Mouse (Mus musculus) kidney, adult 10 weeks (tissue): Measurements from ENCODE around the gene Ywhag. TPM values are rescaled to one million over a fixed set of nuclear protein-coding genes. Genes with fewer than 3 reads are reported as not detected.

ENCODE experiments used
- polyA plus RNA-seq: library from polyadenylated mRNA; stranded (reverse); fragments of 350-450 nt; fragmentation: Illumina TruSeq; extraction: RNeasy Lipid Tissue Mini Kit (QIAGEN cat#74804); gene quantifications from one replicate; pipeline ENCODE4 v1.2.3, GENCODE M21; 2014; ENCODE audit warnings: low read depth, low replicate concordance

The Ywhag gene
- 44.8 TPM for polyA plus RNA-seq

GRCm38 (mm10) chr5:135934481-135935175 is at the start of gene Ywhag:
Gene Ywhag, minus strand, starts transcription at chr5:135934616.

GRCm38 (mm10) chr5:135979904-135980303 is 45.5 kb upstream of the Ywhag start, which contains the start of gene Zp3:
Gene Zp3, plus strand, starts transcription at chr5:135980099.

DNA sequence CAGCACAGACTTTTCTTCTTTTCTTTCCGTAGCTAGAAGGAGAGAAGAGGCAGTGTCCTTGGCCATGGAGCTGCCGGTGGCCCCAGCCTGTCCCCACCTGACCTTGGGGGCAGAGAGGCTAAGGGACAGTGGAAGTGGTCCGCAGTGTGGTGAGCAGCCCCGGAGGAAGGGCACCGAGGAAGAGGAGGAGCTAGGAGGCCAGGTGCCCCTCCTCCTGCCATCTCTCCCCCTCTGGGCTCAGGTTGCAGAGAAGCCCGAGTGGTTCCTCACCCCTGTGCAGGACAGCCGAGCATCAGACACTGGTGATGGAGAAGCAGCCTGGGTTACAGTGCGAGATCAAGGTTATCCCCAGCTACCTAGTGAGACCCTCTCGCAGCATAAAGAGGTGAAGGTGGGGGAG is 39.9 kb upstream of the Ywhag start, which contains the start of gene Ssc4d:
TSS of gene Ssc4d (minus strand) at position 167 of the 400 bp plus-strand sequence.

GRCm38 (mm10) chr5:135887675-135888102 is 46.7 kb downstream of the Ywhag start, which contains the start of gene Hspb1:
Gene Hspb1, plus strand, starts transcription at chr5:135887919.

Other genes with a start within 250 kb of the Ywhag start
- 10.0 TPM for gene Tmem120a, start 190.2 kb downstream of the Ywhag start, polyA plus RNA-seq
- not detected for gene Styxl1, start 156.2 kb downstream of the Ywhag start, polyA plus RNA-seq
- gene Mdh2, start 156.1 kb downstream of the Ywhag start, polyA plus RNA-seq, result 72.0 TPM
- not detected for gene Srrm3, start 127.7 kb downstream of the Ywhag start, polyA plus RNA-seq
- not detected for gene Hspb1, start 46.7 kb downstream of the Ywhag start, polyA plus RNA-seq
- 0.40 TPM for gene Ssc4d, start 39.9 kb upstream of the Ywhag start, polyA plus RNA-seq
- gene Zp3, start 45.5 kb upstream of the Ywhag start, polyA plus RNA-seq, result not detected
- gene Dtx2, start 60.2 kb upstream of the Ywhag start, polyA plus RNA-seq, result 0.16 TPM
- 0.36 TPM for gene Upk3b, start 103.9 kb upstream of the Ywhag start, polyA plus RNA-seq
- gene Upk3bl, start 119.9 kb upstream of the Ywhag start, polyA plus RNA-seq, result not detected
- 0.32 TPM for gene Rasa4, start 149.3 kb upstream of the Ywhag start, polyA plus RNA-seq
- 5.5 TPM for gene Polr2j, start 182.0 kb upstream of the Ywhag start, polyA plus RNA-seq
- gene Lrwd1, start 201.5 kb upstream of the Ywhag start, polyA plus RNA-seq, result 0.44 TPM
- 0.69 TPM for gene Alkbh4, start 201.5 kb upstream of the Ywhag start, polyA plus RNA-seq
- gene Orai2, start 236.1 kb upstream of the Ywhag start, polyA plus RNA-seq, result 0.49 TPM